Mouse (Mus musculus) large intestine, adult 2 months (tissue): ENCODE measurements around the gene Arfip1. TPM values are rescaled to one million over a fixed set of nuclear protein-coding genes. Genes with fewer than 3 reads are reported as not detected.
"Not testable (repeated sequence)": the region's sequence is repeated elsewhere in the genome, so short reads cannot be mapped to it uniquely, and the experiment has no call there.

ENCODE experiments used
- DNase-seq: peaks from one replicate; pipeline ENCODE4 v3.0.0-alpha.2; 2012; ENCODE audit warnings: low read depth, low spot score
- WGBS: fragments of 180-500 bp; shearing (Covaris S2); methylation state at CpG from one replicate; pipeline ENCODE4 v1.1.7; 2018; 5-methylcytosine and 5-hydroxymethylcytosine counted together
- polyA plus RNA-seq: library from polyadenylated mRNA; depleted of rRNA; stranded (reverse); fragments of >200 nt; gene quantifications from 2 replicates; pipeline ENCODE4 v1.2.3, GENCODE M21; 2012

The Arfip1 gene
- polyA plus RNA-seq, 1 experiment = 12.0 TPM

GRCm38 (mm10) chr3:84582913-84583276 is 470 bp upstream of the Arfip1 start:
- WGBS = under 1% methylated on average over 27 of the region's 27 CpGs
- DNase-seq = no peak

DNA sequence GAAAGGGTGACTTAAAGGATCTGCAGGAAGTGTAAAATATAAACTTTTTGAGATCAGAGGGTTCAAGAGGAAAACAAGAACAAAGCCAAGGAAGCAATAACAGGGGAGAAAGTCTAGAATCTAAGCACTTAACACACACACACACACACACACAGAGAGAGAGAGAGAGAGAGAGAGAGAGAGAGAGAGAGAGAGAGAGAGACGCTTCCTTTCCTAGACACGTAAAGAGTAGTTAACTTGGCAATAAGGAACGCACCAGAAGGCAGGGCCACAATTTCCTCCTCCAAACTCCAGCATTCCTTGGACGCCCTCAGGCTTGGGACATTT is 766 bp downstream of the Arfip1 start:
- peak; percentile 38 for DNase-seq
- WGBS = 0% methylated on average over 4 of the region's 4 CpGs

DNA sequence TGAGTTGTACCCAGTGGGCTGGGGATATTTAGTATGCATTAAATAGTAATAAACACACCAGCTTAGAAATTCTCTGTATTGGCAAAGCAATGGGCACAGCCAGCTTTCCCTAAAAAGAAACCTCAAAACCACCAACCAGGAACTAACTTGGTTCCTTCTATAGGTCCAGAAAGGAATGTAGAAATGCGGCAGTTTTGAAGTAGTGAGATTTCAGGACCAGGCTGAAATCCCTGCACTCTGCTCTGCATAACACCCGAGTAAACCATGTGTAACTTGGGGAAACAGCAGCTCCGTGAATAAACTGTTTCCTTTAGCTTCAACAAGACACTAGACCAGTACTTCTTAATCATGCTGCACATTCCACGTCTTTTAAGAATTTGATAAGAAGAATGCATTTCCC is 1.7 kb downstream of the Arfip1 start:
- WGBS = 13% methylated on average over 4 of the region's 4 CpGs
- DNase-seq = no peak

DNA sequence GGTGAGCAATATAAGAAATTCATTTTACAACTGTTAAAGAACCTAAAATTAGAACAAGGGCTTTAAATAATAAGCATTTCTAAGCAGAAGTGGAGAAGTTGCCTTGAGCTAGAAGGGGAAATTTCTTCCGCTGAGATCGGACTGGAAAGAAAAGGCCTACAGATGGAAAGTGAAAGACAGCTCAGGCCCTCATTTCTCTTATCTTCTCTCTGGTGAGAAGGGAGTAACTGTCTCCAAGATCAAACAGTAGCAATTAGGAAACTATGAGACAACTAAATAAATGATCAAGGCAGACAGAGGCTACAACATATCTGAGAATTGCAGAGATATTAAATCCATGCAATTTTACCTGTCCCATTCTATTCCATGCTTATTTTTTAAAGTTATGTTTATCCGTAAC is 11.9 kb downstream of the Arfip1 start:
- WGBS = 76% methylated on average over 3 of the region's 3 CpGs
- no peak for DNase-seq

GRCm38 (mm10) chr3:84569587-84569986 is 12.8 kb downstream of the Arfip1 start:
- DNase-seq = no peak
- WGBS = 82% methylated on average over 6 of the region's 6 CpGs

- WGBS = 83% methylated on average over 6 of the region's 6 CpGs
- no peak for DNase-seq
Measured at GRCm38 (mm10) chr3:84568540-84568939, 13.9 kb downstream of the Arfip1 start.

GRCm38 (mm10) chr3:84563415-84563814 is 19.0 kb downstream of the Arfip1 start:
- 89% methylated on average over 4 of the region's 4 CpGs for WGBS
- no peak for DNase-seq

DNA sequence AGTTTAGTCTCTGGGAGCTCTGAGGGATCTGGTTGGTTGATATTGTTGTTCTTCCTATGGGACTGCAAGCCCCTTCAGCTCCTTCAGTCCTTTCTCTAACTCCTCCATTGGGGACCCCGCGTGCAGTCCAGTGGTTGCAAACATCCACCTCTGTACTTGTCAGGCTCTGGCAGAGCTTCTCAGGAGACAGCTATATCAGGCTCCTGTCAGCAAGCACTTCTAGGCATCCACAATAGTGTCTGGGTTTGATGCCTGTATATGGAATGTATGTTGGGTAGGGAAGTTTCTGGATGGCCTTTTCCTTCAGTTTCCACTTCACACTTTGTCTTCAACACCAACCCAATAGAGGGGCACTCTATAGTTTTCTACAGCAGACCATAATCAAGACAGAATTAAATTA is 19.5 kb downstream of the Arfip1 start:
- DNase-seq = not testable (repeated sequence)
- 100% methylated on average over 2 of the region's 2 CpGs for WGBS

GRCm38 (mm10) chr3:84558301-84558700 is 24.1 kb downstream of the Arfip1 start:
- 95% methylated on average over 3 of the region's 3 CpGs for WGBS

DNA sequence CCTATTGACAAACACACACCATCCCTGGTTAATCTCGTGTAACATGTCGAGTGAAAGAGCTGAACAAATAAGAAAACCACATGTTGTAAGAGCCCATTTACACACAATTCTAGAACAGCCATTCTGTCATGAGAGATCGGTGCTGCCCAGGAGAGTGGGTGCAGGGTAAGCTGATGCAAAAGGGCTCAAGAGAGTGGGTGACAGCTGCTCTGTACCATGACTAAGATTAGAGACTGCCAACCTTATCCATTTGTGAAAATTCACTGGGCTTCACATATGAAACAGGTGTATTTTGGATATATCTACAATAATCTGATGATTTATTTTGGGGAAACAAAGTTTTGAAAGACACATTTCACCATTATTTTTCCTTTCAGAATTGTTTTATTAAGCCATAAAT is 26.6 kb downstream of the Arfip1 start:
- WGBS = 78% methylated on average over 3 of the region's 3 CpGs
- DNase-seq = no peak

More at GRCm38 (mm10) chr3:84558301-84558700, 24.1 kb downstream of the Arfip1 start:
- DNase-seq = no peak

DNA sequence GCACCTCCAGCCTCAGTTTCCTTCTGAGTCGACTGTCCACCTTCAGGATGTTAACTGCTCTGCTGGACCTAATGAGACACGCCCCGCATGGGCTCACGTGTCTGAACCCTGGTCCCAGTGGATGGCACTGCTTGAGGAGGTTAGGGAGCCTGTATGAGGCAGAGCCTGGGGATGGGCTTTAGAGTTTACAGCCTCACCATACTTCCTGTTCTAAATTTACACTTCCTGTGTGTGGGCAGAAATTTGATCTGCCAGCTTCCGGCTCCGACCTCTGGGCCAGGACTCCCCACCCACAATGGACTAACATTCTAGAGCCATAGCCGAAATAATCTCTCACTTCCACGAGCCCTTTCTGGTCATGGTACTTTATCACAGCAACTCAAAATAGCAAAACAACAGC is 35.2 kb downstream of the Arfip1 start:
- WGBS = 70% methylated on average over 8 of the region's 8 CpGs
- DNase-seq = no peak

- WGBS = 6% methylated on average over 3 of the region's 3 CpGs
- peak; percentile 44 for DNase-seq
Measured at GRCm38 (mm10) chr3:84542450-84542849, 40.0 kb downstream of the Arfip1 start.

- WGBS = 73% methylated on average over 1 of the region's 1 CpGs
- DNase-seq = no peak
Measured at GRCm38 (mm10) chr3:84541881-84542280, 40.5 kb downstream of the Arfip1 start.

DNA sequence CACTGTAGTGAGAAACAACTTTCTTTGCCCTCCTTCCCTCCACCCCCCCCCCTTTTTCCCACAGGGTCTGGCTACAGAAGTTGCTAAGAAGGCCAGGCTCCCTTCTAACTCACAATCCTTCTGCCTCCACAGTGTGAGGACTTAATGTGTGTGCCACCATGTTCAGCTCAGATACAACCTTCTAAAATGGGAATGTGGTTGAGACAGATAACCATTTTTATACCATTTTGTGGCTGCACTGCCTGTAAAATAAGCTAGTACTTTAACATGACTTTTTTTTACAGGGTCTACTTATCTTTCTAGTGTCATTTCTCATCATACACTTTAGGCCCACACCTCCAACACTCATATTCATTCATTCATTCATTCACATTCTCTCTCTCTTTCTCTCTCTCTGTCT is 41.8 kb downstream of the Arfip1 start:
- DNase-seq = no peak

- WGBS = 76% methylated on average over 6 of the region's 6 CpGs
- no peak for DNase-seq
Measured at GRCm38 (mm10) chr3:84536987-84537386, 45.4 kb downstream of the Arfip1 start.

GRCm38 (mm10) chr3:84533227-84533626 is 49.2 kb downstream of the Arfip1 start:
- DNase-seq = no peak
- 69% methylated on average over 5 of the region's 5 CpGs for WGBS

DNA sequence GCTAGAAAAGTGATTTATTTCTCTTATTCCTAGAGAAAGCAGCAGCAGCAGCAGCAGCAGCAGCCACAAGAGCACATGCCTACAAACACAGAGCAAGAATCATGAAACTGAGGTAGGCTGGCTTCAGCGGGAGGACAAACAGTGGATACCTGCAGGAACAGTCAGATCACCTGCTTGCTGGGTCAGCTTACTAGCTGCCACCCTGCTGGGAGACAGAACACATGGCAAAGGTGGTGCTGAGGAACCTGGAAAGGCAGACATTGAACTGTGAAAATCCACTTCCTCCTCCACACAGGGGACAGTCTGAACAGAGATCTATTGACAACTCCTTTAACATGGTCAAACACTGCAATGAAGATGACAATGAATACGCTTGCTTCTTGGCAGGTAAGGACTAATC is 53.4 kb downstream of the Arfip1 start:
- no peak for DNase-seq
- 68% methylated on average over 2 of the region's 2 CpGs for WGBS

DNA sequence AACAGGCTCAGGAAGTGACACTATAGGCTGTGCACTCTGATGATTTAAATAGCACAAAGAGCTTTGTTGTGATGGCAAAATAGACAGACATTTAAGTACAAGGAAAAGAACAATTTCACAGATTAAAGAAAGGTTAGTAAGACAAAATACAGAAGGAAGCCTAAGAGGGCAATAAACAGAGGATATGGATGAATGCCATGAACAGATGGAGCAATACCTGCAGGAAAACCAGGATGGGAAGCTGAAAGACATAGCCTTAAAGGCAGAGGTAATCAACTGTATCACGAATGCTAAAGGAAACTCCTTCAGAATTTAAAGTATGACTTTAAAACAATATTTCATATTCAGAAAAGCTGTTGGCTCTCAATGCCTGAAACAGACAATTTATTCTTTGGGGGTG is 57.5 kb downstream of the Arfip1 start:
- WGBS = 55% methylated on average over 1 of the region's 1 CpGs

GRCm38 (mm10) chr3:84516163-84516562 is 66.3 kb downstream of the Arfip1 start:
- 85% methylated on average over 3 of the region's 3 CpGs for WGBS
- DNase-seq = no peak

More for the DNA sequence above, 57.5 kb downstream of the Arfip1 start:
- DNase-seq = no peak

- no peak for DNase-seq
- 87% methylated on average over 6 of the region's 6 CpGs for WGBS
Measured at GRCm38 (mm10) chr3:84512774-84513515, 69.5 kb downstream of the Arfip1 start.

- DNase-seq = no peak
Measured at GRCm38 (mm10) chr3:84505193-84505592, 77.2 kb downstream of the Arfip1 start.

GRCm38 (mm10) chr3:84504291-84504690 is 78.1 kb downstream of the Arfip1 start:
- 86% methylated on average over 8 of the region's 8 CpGs for WGBS
- DNase-seq = no peak

More at GRCm38 (mm10) chr3:84505193-84505592, 77.2 kb downstream of the Arfip1 start:
- 89% methylated on average over 4 of the region's 4 CpGs for whole genome bisulfite sequencing
